Mouse (Mus musculus): ENCODE data around the gene Clspn.
A peak's percentile ranks its signal among the peaks of the same experiment; 100 is the strongest.

The Clspn gene

GRCm38 (mm10) chr4:126563798-126564197 is 7.1 kb downstream of the Clspn start:
- DNase-seq (ENCODE audit: low read depth, low spot score) = no peak

- DNase-seq (ENCODE audit: low read depth, low spot score) = no peak
Measured at GRCm38 (mm10) chr4:126567243-126567642, 10.5 kb downstream of the Clspn start.

GRCm38 (mm10) chr4:126569783-126570182 is 13.0 kb downstream of the Clspn start:
- DNase-seq (ENCODE audit: low read depth, low spot score) = no peak

- no peak for DNase-seq (ENCODE audit: low read depth, low spot score)
Measured at GRCm38 (mm10) chr4:126576281-126576680, 19.5 kb downstream of the Clspn start.

- no peak for DNase-seq (ENCODE audit: low read depth, low spot score)
Measured at GRCm38 (mm10) chr4:126577920-126578319, 21.2 kb downstream of the Clspn start.

GRCm38 (mm10) chr4:126579077-126579476 is 22.3 kb downstream of the Clspn start:
- DNase-seq (ENCODE audit: low read depth, low spot score) = no peak

- no peak for DNase-seq (ENCODE audit: low read depth, low spot score)
Measured at GRCm38 (mm10) chr4:126585739-126586138, 29.0 kb downstream of the Clspn start.

- DNase-seq (ENCODE audit: low read depth, low spot score) = no peak
Measured at GRCm38 (mm10) chr4:126592039-126592438, 35.3 kb downstream of the Clspn start.

- DNase-seq (ENCODE audit: low read depth, low spot score) = peak; percentile 73
Measured at GRCm38 (mm10) chr4:126599971-126600754, 43.4 kb downstream of the Clspn start.

- DNase-seq (ENCODE audit: low read depth, low spot score) = peak; percentile 11
Measured at GRCm38 (mm10) chr4:126601597-126602444, 45.1 kb downstream of the Clspn start.

- DNase-seq (ENCODE audit: low read depth, low spot score) = no peak
Measured at GRCm38 (mm10) chr4:126602445-126602762, 45.7 kb downstream of the Clspn start.

GRCm38 (mm10) chr4:126604141-126604540 is 47.4 kb downstream of the Clspn start:
- DNase-seq (ENCODE audit: low read depth, low spot score) = no peak

- DNase-seq (ENCODE audit: low read depth, low spot score) = no peak
Measured at GRCm38 (mm10) chr4:126605751-126606150, 49.0 kb downstream of the Clspn start.

GRCm38 (mm10) chr4:126609606-126610181 is 53.0 kb downstream of the Clspn start, which contains the start of gene 5730409E04Rik:
TSS of gene 5730409E04Rik (plus strand) at chr4:126609818.
- peak; percentile 76 for DNase-seq (ENCODE audit: low read depth, low spot score)

GRCm38 (mm10) chr4:126611991-126612390 is 55.3 kb downstream of the Clspn start:
- no peak for DNase-seq (ENCODE audit: low read depth, low spot score)

- no peak for DNase-seq (ENCODE audit: low read depth, low spot score)
Measured at GRCm38 (mm10) chr4:126616312-126616711, 59.6 kb downstream of the Clspn start.

- DNase-seq (ENCODE audit: low read depth, low spot score) = no peak
Measured at GRCm38 (mm10) chr4:126619691-126620330, 63.1 kb downstream of the Clspn start.

GRCm38 (mm10) chr4:126620349-126620874 is 63.7 kb downstream of the Clspn start:
- DNase-seq (ENCODE audit: low read depth, low spot score) = no peak

- no peak for DNase-seq (ENCODE audit: low read depth, low spot score)
Measured at GRCm38 (mm10) chr4:126627021-126627681, 70.4 kb downstream of the Clspn start.

- DNase-seq (ENCODE audit: low read depth, low spot score) = peak; percentile 36
Measured at GRCm38 (mm10) chr4:126631922-126632321, 75.2 kb downstream of the Clspn start.

- DNase-seq (ENCODE audit: low read depth, low spot score) = no peak
Measured at GRCm38 (mm10) chr4:126632668-126633067, 75.9 kb downstream of the Clspn start.
